Mouse (Mus musculus) kidney, adult 2 months (tissue): Measurements from ENCODE around the gene Vps18.

ENCODE experiments used
- CTCF ChIP-seq: fragments of 200-500 bp; conservative IDR thresholded peaks from 2 replicates; pipeline ENCODE4 v1.5.1; 2011; ENCODE audit warnings: low read depth, mild to moderate bottlenecking, control low read depth, low read length, moderate library complexity, mixed read lengths; ENCODE audit not compliant: insufficient read depth, insufficient read length
- POLR2A ChIP-seq: fragments of 200-500 bp; IDR thresholded peaks from one replicate; pipeline ENCODE4 v1.6.1; 2011; ENCODE audit warnings: low read depth, low read length, control low read depth

DNA sequence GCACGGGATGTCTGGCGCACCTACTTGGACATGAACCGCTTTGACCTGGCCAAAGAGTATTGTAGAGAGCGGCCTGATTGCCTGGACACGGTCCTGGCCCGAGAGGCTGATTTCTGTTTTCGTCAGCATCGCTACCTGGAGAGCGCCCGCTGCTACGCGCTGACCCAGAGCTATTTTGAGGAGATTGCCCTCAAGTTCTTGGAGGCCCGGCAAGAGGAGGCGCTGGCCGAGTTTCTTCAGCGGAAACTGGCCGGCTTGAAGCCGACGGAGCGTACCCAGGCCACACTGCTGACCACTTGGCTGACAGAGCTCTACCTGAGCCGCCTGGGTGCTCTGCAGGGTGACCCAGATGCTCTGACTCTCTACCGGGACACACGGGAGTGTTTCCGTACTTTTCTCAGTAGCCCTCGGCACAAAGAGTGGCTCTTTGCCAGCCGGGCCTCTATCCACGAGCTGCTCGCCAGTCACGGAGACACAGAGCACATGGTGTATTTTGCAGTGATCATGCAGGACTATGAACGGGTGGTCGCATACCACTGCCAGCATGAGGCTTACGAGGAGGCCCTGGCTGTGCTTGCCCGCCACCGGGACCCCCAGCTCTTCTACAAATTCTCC lies 5.3 kb downstream of the Vps18 start:
- TF ChIP-seq POLR2A (no peak), CTCF (no peak)
